Mouse (Mus musculus): ENCODE measurements around the gene Npc2. TPM values are rescaled to one million over a fixed set of nuclear protein-coding genes. Genes with fewer than 3 reads are reported as not detected.

Gene Npc2
- 71.8 and 73.0 TPM in 2 replicates for polyA plus RNA-seq (2012; rRNA removed)

DNA sequence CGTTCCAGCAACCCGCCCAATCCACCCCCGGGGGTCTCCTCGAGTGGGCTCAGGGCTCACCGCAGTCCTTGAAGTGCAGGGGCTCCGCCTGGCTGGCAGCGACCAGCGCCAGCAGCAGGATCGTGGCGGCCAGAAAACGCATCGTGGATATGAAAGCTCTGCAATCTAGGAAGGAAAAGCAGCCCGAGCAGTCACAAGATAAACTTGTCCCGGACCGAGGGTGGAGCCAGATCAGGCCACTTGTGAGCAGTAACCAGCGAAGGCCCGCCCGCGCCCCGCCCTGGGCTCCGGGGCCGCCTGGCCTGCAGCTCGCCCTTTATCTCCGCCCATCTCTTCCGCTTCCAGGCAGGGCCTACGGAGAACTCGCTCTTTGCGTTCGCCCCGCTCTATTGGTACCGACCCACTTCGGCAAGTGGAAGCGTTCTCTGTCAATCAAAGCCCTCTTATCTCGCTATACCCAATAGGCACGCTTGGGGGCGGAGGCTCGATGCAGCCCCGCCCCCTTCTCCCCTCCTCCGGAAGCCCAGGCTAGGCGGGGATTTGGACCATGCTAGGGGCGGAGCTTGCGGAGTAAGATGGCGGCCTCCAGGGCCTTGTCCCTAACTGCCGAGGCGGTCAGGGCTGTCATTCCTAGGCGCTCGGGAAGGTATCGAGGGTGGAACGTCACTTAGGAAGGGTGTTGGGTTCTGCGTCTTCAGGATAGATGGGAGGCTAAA, at the start of gene Npc2, which contains the start of gene Isca2:
Gene Npc2 (minus strand): TSS at position 427 of the 716 bp plus-strand sequence.
Gene Isca2 (plus strand): TSS at position 526 of the 716 bp plus-strand sequence.

Other genes starting within 250 kb of the Npc2 start
- gene Vsx2, start 203.4 kb downstream of the Npc2 start, polyA plus RNA-seq (2012; rRNA removed), result 2.1 and 3.9 TPM in 2 replicates
- gene Abcd4, start 155.7 kb downstream of the Npc2 start, polyA plus RNA-seq (2012; rRNA removed), result 26.4 and 28.8 TPM in 2 replicates
- gene Vrtn, start 132.1 kb downstream of the Npc2 start, polyA plus RNA-seq (2012; rRNA removed), result 0.05 TPM in 1 of 2 replicates, not detected in the other
- 5.0 and 6.6 TPM in 2 replicates for gene Syndig1l, start 74.3 kb downstream of the Npc2 start, polyA plus RNA-seq (2012; rRNA removed)
- 104 and 113 TPM in 2 replicates for gene Isca2, start 99 bp upstream of the Npc2 start, polyA plus RNA-seq (2012; rRNA removed)
- 1.00 and 2.7 TPM in 2 replicates for gene Ltbp2, start 103.4 kb upstream of the Npc2 start, polyA plus RNA-seq (2012; rRNA removed)
- 128 and 148 TPM in 2 replicates for gene Fcf1, start 197.7 kb upstream of the Npc2 start, polyA plus RNA-seq (2012; rRNA removed)
- 43.6 and 46.9 TPM in 2 replicates for gene Arel1, start 197.7 kb upstream of the Npc2 start, polyA plus RNA-seq (2012; rRNA removed)
- 59.8 and 64.4 TPM in 2 replicates for gene Ylpm1, start 223.2 kb upstream of the Npc2 start, polyA plus RNA-seq (2012; rRNA removed)

Measured in central nervous system, embryonic 14 days (tissue).